Mouse (Mus musculus): Measurements from ENCODE around the gene Polr2m.

DNA sequence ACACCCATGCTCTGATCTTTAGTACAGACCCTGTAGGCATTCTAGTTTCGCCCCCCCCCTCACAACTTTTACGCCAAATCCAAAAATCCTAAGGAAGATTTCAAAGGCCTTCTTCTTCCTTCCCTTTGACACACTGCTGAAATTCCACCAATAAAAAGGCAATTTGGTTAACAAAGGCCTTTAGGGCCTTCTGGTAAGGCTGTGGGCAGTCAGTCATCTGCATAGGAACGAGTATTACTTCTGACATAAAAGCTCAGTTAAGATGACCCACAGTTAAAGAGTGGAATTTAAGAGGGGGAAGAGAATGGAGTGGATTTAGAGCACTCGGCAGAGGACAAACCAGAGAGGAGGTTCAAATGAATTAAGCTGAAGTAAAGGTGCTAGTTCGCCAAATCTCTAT, 8.0 kb upstream of the Polr2m start:
- no peak for TF ChIP-seq MAFK (IDR thresholded peaks at IDR 0.05; ENCODE audit: insufficient read depth, low read depth, low read length)
- no peak for TF ChIP-seq ZNF384 (IDR thresholded peaks at IDR 0.05; ENCODE audit: low read depth, low read length)
- TF ChIP-seq CHD2 (IDR thresholded peaks at IDR 0.05; ENCODE audit: low read depth, low read length): no peak
- no peak for TF ChIP-seq ZC3H11A (IDR thresholded peaks at IDR 0.05; ENCODE audit: borderline replicate concordance, low read depth, low read length)
- TF ChIP-seq HCFC1 (IDR thresholded peaks at IDR 0.05; ENCODE audit: borderline replicate concordance, insufficient read depth, low read length): no peak
